Mouse (Mus musculus) spleen, embryonic (tissue): ENCODE measurements at regions not wholly inside any gene's neighbourhood (a gene's known extent, or its start where the extent isn't known, plus 50 kb on each side); places are given as distances from the start of the nearest gene placed in this dataset.

ENCODE experiments used
- CTCF ChIA-PET: fragments of 350-600 bp; sonication (Branson Sonifier 250); formaldehyde crosslinking; loops from one replicate; lab custom pipeline; 2022; lab: Charles Lee

DNA sequence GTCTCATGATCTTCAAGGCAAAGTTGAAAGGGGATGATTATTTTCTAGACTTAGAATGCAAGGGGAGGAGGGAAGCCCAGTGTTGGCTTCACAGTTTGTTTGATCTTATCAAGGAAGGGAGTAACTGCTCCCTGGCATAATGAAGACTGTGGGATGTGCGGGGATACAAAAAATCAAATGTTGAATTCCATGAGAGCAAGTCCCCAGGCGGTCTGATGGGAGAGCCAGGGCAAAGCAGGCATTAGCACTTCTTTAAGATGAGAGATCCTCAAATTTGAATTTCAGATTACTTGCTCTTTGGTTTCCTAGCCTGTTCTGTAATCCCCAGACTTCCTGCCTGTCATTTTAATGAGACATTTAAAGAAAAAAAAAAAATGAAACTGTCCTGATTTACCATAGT, 525.6 kb upstream of the Man1a start:
- CTCF ChIA-PET, result no interaction called here

- CTCF ChIA-PET, result interaction anchor here (0.7 kb wide), 1 partner anchor 719 kb away, joined by 10 read pairs; no protein-coding TSS in a partner anchor
Measured at GRCm38 (mm10) chr10:54595072-54595471, 518.7 kb upstream of the Man1a start.

DNA sequence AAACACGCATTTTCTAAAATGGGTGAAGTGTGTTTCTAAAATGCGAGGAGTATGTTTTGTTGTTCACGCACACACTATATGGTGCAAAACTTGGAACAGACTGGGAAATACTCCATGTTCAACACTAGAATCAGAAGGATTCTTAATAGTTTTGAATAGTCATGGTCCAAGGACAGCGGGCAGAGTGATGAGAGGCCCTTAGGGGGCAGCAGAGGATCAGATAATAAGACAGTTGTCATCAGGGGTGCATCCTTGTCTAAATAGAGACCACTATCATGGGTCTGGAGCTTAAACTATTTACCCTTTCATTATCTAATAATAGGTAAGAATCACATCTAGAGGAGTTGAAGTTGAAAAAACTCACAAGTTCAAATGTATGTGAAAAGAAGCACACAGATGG, 482.2 kb upstream of the Man1a start:
- CTCF ChIA-PET, result no interaction called here

DNA sequence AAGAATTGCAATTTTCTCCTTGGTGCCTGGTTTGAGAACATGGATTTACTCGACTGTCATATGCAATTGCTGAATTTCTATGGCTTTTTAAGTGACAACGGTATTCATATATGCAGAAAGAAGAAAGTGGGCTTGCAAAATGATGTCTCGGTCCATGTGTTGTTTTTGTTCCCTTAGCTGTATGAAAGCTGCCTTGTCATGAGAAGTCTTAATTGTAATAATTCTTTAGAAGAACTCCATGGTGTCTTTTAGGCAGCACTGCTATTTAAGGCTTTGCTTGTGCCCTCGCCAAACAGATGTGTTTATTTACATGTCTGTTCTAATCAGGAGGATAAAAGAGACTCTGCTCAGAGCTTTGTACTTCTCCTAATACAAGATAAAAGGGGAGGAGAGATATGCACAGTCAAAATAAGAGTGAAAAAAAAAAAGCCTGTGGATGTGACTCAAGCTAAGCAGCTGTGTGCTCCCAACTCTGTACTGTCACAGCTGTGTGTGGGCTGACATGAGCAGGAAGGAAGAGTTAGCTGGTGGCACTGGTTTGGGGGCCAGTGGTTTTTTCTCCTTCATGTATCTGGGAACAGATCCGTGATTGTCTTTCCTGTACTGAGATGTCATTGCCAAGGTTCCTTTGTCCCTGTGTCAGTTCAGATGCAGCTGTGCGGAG, 475.5 kb upstream of the Man1a start:
- CTCF ChIA-PET, result no interaction called here

DNA sequence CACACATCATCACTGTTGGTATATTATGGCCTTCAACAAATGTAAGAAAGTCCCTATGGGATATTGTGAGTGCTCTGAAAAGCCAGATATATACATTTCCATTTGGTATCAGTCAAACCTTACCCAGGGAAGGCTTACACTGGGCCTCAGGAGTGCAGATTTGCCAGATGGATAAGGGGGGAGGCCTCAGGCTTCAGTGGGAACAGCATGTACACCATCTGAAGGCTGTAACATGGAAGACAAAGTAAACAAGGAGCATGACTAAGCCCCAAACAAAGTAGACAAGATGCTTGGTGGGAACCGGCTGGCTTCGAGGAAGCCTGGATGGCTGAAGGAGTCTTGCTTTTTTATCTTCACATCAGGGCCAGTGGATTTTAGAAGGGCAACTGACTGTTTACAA, 474.3 kb upstream of the Man1a start:
- CTCF ChIA-PET, result no interaction called here

- CTCF ChIA-PET, result no interaction called here
Measured at GRCm38 (mm10) chr10:54548977-54549376, 472.6 kb upstream of the Man1a start.

GRCm38 (mm10) chr10:54548526-54548925, 472.1 kb upstream of the Man1a start:
- CTCF ChIA-PET, result no interaction called here

DNA sequence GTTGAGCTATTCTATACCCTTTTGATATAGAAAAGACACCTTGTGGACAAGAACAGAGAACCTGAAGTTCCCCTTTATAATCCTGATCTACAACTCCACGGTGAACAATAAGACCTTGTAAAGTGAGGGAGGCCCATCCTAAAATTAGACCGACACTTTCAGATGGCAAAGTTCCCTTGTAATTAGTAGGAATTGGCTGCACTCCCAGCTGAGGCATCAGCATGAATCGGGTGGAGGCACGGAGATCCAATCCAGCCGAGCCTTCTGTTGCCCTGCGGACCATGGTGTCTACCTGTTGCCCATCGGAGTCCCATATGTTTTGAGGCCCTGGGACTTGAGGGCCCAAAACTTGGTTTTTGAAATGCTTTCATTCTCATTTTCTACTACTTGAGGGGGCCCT, 456.2 kb upstream of the Man1a start:
- CTCF ChIA-PET, result no interaction called here

DNA sequence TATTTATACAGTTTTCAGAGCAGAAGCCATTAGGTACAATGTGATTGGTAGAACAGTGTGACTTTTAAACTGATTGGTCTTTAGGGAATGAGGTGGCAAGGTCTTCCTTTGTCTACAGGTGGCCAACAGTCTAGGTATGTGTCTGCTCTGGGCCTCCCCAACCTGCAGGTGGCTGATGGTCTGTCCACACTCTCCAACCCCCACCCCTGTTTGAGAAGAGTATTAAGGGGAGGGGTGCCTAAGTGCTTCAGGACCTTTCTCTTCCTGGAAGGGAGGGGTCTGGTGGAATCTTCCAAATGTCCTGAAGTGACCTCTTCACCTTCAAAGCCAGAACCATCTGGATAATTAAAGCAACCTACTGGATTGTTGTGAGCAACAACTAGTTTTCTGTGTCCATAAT, 434.4 kb upstream of the Man1a start:
- CTCF ChIA-PET, result no interaction called here

DNA sequence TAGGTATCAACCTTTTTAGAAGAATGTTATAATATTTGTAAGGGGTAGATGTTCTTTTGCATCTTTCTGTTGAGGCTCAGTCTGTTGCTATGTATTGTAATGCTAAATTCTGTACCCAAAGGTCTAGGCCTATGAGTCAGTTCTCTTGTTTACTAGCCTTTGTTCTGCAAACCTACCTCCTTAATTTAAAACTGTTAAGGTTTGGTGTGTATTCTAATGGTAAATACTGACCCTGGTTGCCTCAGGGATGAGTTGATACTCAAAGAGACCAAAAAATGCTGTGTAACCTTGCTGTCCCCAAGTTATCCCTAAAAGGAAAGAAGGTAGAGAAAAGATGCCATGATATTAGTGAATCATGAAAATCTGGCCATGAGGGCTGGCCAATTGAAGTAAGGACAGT, 433.4 kb upstream of the Man1a start:
- CTCF ChIA-PET, result interaction anchor here (0.7 kb wide), 1 partner anchor 830 kb away, joined by 47 read pairs; no protein-coding TSS in a partner anchor
